Mouse (Mus musculus): ENCODE data around the gene Ptges. TPM values are rescaled to one million over a fixed set of nuclear protein-coding genes. Genes with fewer than 3 reads are reported as not detected.

Gene Ptges
- total RNA-seq (2014; rRNA removed; ENCODE audit: low replicate concordance) (1.1 and 1.5 TPM in 2 replicates), polyA plus RNA-seq (2015; fragmentation: Nextera tagmentation; extraction: Ambion mirVana) (1.2 and 1.4 TPM in 2 replicates)

GRCm38 (mm10) chr2:30929483-30930045 is at the start of gene Ptges:
Gene Ptges (minus strand): TSS chr2:30929863.
- peak within 1 kb of the TSS; percentile 5; the same call in 1 of the 2 replicates for H3K4me3 ChIP-seq (ENCODE audit: low read depth, low read length)
- no peak within 1 kb of the TSS for H3K9ac ChIP-seq (replicated peaks; ENCODE audit: low read depth, low read length)
- H3K4me2 ChIP-seq (ENCODE audit: low read depth, low read length): peak within 1 kb of the TSS; percentile 48
- H3K9me3 ChIP-seq (replicated peaks; ENCODE audit: control insufficient read depth, low read length): no peaks in the 10 kb centered on the region
- DNase-seq (ENCODE audit: low spot score) (peak; percentile 58), ATAC-seq (ENCODE audit: insufficient read depth, low read depth) (peak; percentile 40; the same call in 1 of the 2 replicates)
- H3K27ac ChIP-seq (ENCODE audit: low read depth): no peak within 1 kb of the TSS
- no peaks in the 10 kb centered on the region for H3K27me3 ChIP-seq (ENCODE audit: control insufficient read depth, insufficient read depth, low read length)
- peaks cover 19% of the 10 kb centered on the region for H3K4me1 ChIP-seq (ENCODE audit: control insufficient read depth, insufficient read depth)
- WGBS: 1% methylated on average over 23 of the region's 23 CpGs
- no peak for TF ChIP-seq EP300 (IDR thresholded peaks at IDR 0.05; ENCODE audit: low read depth)
- TF ChIP-seq CTCF (IDR thresholded peaks at IDR 0.05; ENCODE audit: low read depth): peak; percentile 51
- no peaks in the 10 kb centered on the region for H3K36me3 ChIP-seq (replicated peaks; ENCODE audit: control insufficient read depth, insufficient read depth, low read length)

GRCm38 (mm10) chr2:30967352-30968327 is 38.0 kb upstream of the Ptges start, which contains the start of gene Tor1a:
Gene Tor1a (minus strand): TSS chr2:30967933.
- ATAC-seq (ENCODE audit: insufficient read depth, low read depth) (peak; percentile 94), DNase-seq (ENCODE audit: low spot score) (peak; percentile 84)
- no peaks in the 10 kb centered on the region for H3K9me3 ChIP-seq (replicated peaks; ENCODE audit: control insufficient read depth, low read length)
- H3K4me1 ChIP-seq (ENCODE audit: control insufficient read depth, insufficient read depth): peaks cover 11% of the 10 kb centered on the region; the same call in 1 of the 2 replicates
- TF ChIP-seq EP300 (IDR thresholded peaks at IDR 0.05; ENCODE audit: low read depth) (no peak), CTCF (IDR thresholded peaks at IDR 0.05; ENCODE audit: low read depth) (no peak)
- 2% methylated on average over 59 of the region's 59 CpGs for WGBS
- peak within 1 kb of the TSS; percentile 75 for H3K27ac ChIP-seq (ENCODE audit: low read depth)
- peak within 1 kb of the TSS; percentile 87 for H3K4me3 ChIP-seq (ENCODE audit: low read depth, low read length)
- no peaks in the 10 kb centered on the region for H3K27me3 ChIP-seq (ENCODE audit: control insufficient read depth, insufficient read depth, low read length)
- peaks cover 31% of the 10 kb centered on the region for H3K36me3 ChIP-seq (replicated peaks; ENCODE audit: control insufficient read depth, insufficient read depth, low read length)
- H3K4me2 ChIP-seq (ENCODE audit: low read depth, low read length): peak within 1 kb of the TSS; percentile 88
- peak within 1 kb of the TSS; percentile 93 for H3K9ac ChIP-seq (replicated peaks; ENCODE audit: low read depth, low read length)

GRCm38 (mm10) chr2:30966826-30967225 is 37.2 kb upstream of the Ptges start:
- Histone ChIP-seq H3K9ac (replicated peaks; ENCODE audit: low read depth, low read length) (peak overlapping the region; percentile 93), H3K27ac (ENCODE audit: low read depth) (no peak overlapping the region), H3K9me3 (replicated peaks; ENCODE audit: control insufficient read depth, low read length) (no peaks in the 10 kb centered on the region), H3K4me2 (ENCODE audit: low read depth, low read length) (peak overlapping the region; percentile 88), H3K27me3 (ENCODE audit: control insufficient read depth, insufficient read depth, low read length) (no peaks in the 10 kb centered on the region), H3K4me3 (ENCODE audit: low read depth, low read length) (peak overlapping the region; percentile 87), H3K36me3 (replicated peaks; ENCODE audit: control insufficient read depth, insufficient read depth, low read length) (peaks cover 34% of the 10 kb centered on the region), H3K4me1 (ENCODE audit: control insufficient read depth, insufficient read depth) (peaks cover 11% of the 10 kb centered on the region; the same call in 1 of the 2 replicates)
- TF ChIP-seq CTCF (IDR thresholded peaks at IDR 0.05; ENCODE audit: low read depth) (no peak), EP300 (IDR thresholded peaks at IDR 0.05; ENCODE audit: low read depth) (no peak)
- ATAC-seq (ENCODE audit: insufficient read depth, low read depth): no peak
- 10% methylated on average over 16 of the region's 16 CpGs for WGBS
- no peak for DNase-seq (ENCODE audit: low spot score)

- Histone ChIP-seq H3K36me3 (replicated peaks; ENCODE audit: control insufficient read depth, insufficient read depth, low read length) (peaks cover 46% of the 10 kb centered on the region), H3K9me3 (replicated peaks; ENCODE audit: control insufficient read depth, low read length) (no peaks in the 10 kb centered on the region), H3K4me3 (ENCODE audit: low read depth, low read length) (no peak overlapping the region), H3K27ac (ENCODE audit: low read depth) (no peak overlapping the region), H3K4me1 (ENCODE audit: control insufficient read depth, insufficient read depth) (peaks cover 11% of the 10 kb centered on the region; the same call in 1 of the 2 replicates), H3K27me3 (ENCODE audit: control insufficient read depth, insufficient read depth, low read length) (no peaks in the 10 kb centered on the region), H3K9ac (replicated peaks; ENCODE audit: low read depth, low read length) (no peak overlapping the region), H3K4me2 (ENCODE audit: low read depth, low read length) (no peak overlapping the region)
- no peak for ATAC-seq (ENCODE audit: insufficient read depth, low read depth)
- TF ChIP-seq EP300 (IDR thresholded peaks at IDR 0.05; ENCODE audit: low read depth) (no peak), CTCF (IDR thresholded peaks at IDR 0.05; ENCODE audit: low read depth) (no peak)
- DNase-seq (ENCODE audit: low spot score): no peak
- WGBS: 91% methylated on average over 8 of the region's 8 CpGs
Observed at GRCm38 (mm10) chr2:30965627-30966026, 36.0 kb upstream of the Ptges start.

GRCm38 (mm10) chr2:30962570-30963254 is 33.0 kb upstream of the Ptges start:
- H3K36me3 ChIP-seq (replicated peaks; ENCODE audit: control insufficient read depth, insufficient read depth, low read length): peaks cover 73% of the 10 kb centered on the region
- no peaks in the 10 kb centered on the region for H3K27me3 ChIP-seq (ENCODE audit: control insufficient read depth, insufficient read depth, low read length)
- no peak overlapping the region for H3K9ac ChIP-seq (replicated peaks; ENCODE audit: low read depth, low read length)
- H3K9me3 ChIP-seq (replicated peaks; ENCODE audit: control insufficient read depth, low read length): no peaks in the 10 kb centered on the region
- no peak overlapping the region for H3K27ac ChIP-seq (ENCODE audit: low read depth)
- WGBS: 62% methylated on average over 11 of the region's 11 CpGs
- peaks cover 11% of the 10 kb centered on the region; the same call in 1 of the 2 replicates for H3K4me1 ChIP-seq (ENCODE audit: control insufficient read depth, insufficient read depth)
- H3K4me3 ChIP-seq (ENCODE audit: low read depth, low read length): no peak overlapping the region
- ATAC-seq (ENCODE audit: insufficient read depth, low read depth): no peak
- DNase-seq (ENCODE audit: low spot score): no peak
- TF ChIP-seq EP300 (IDR thresholded peaks at IDR 0.05; ENCODE audit: low read depth) (no peak), CTCF (IDR thresholded peaks at IDR 0.05; ENCODE audit: low read depth) (no peak)
- no peak overlapping the region for H3K4me2 ChIP-seq (ENCODE audit: low read depth, low read length)

All from heart, postnatal 0 days (tissue).